Mouse (Mus musculus) kidney, postnatal 0 days (tissue): ENCODE measurements at regions not wholly inside any gene's neighbourhood (a gene's known extent, or its start where the extent isn't known, plus 50 kb on each side); places are given as distances from the start of the nearest gene placed in this dataset.
A peak's percentile ranks its signal among the peaks of the same experiment; 100 is the strongest.

Experiments
- ATAC-seq: fragments of 200-750 bp; cut with Nextera tagmentation; replicated peaks from 2 replicates; pipeline ENCODE4 v1.8.0; 2017; ENCODE audit warnings: low read depth, moderate number of reproducible peaks, moderate TSS enrichment, moderate library complexity; ENCODE audit not compliant: low FRiP score
- DNase-seq: peaks from one replicate; pipeline ENCODE4 v3.0.0-alpha.2; 2016; ENCODE audit warnings: low spot score
- H3K27ac ChIP-seq: fragments of 300-500 bp; sonication (generic); 2 replicates; pipeline ENCODE4 v1.5.1; 2014; ENCODE audit warnings: mild to moderate bottlenecking
- H3K27me3 ChIP-seq: fragments of 300-500 bp; sonication (generic); 2 replicates; pipeline ENCODE4 v1.6.1; 2014; ENCODE audit warnings: low read length, mixed read lengths; ENCODE audit not compliant: insufficient read depth
- H3K36me3 ChIP-seq: fragments of 300-500 bp; sonication (generic); 2 replicates; pipeline ENCODE4 v1.6.1; 2014; ENCODE audit warnings: low read length, mixed read lengths; ENCODE audit not compliant: insufficient read depth
- H3K4me1 ChIP-seq: fragments of 300-500 bp; sonication (generic); replicated peaks from 2 replicates; pipeline ENCODE4 v1.6.1; 2014; ENCODE audit warnings: antibody characterized with exemption, low read length, mixed read lengths; ENCODE audit not compliant: insufficient read depth
- H3K4me2 ChIP-seq: fragments of 300-500 bp; sonication (generic); 2 replicates; pipeline ENCODE4 v1.6.1; 2014; ENCODE audit warnings: mild to moderate bottlenecking, low read length, moderate library complexity, mixed read lengths
- H3K4me3 ChIP-seq: fragments of 300-500 bp; sonication (generic); replicated peaks from 2 replicates; pipeline ENCODE4 v1.5.1; 2014; ENCODE audit warnings: low read depth, low read length
- H3K9ac ChIP-seq: fragments of 300-500 bp; sonication (generic); 2 replicates; pipeline ENCODE4 v1.6.1; 2014; ENCODE audit warnings: low read depth, low read length
- H3K9me3 ChIP-seq: fragments of 300-500 bp; sonication (generic); replicated peaks from 2 replicates; pipeline ENCODE4 v1.6.1; 2016; ENCODE audit warnings: low read length, inconsistent platforms, mixed read lengths
- CTCF ChIP-seq: IDR thresholded peaks from 2 replicates; pipeline ENCODE4 v1.5.1; 2016; ENCODE audit warnings: antibody characterized with exemption, low read depth, mild to moderate bottlenecking, moderate library complexity
- WGBS: fragments of 180-500 bp; shearing (Covaris S2); extraction: QIAGEN DNeasy Blood & Tissue Kit; methylation state at CpG from one replicate; pipeline ENCODE4 v1.1.7; 2014; 5-methylcytosine and 5-hydroxymethylcytosine counted together

GRCm38 (mm10) chr11:109878931-109879330 is 51.1 kb upstream of the 1700012B07Rik start:
- Histone ChIP-seq H3K27me3 (no peaks in the 10 kb centered on the region), H3K4me1 (no peaks in the 10 kb centered on the region), H3K27ac (no peak overlapping the region), H3K9ac (no peak overlapping the region), H3K9me3 (no peaks in the 10 kb centered on the region), H3K36me3 (no peaks in the 10 kb centered on the region), H3K4me2 (no peak overlapping the region), H3K4me3 (no peak overlapping the region)
- ATAC-seq, result no peak
- 74% methylated on average over 3 of the region's 3 CpGs for WGBS
- DNase-seq, result peak; percentile 22
- TF ChIP-seq CTCF, result no peak
